Mouse (Mus musculus): ENCODE data around the gene Gimap7.

GRCm38 (mm10) chr6:48727761-48728160, 9.3 kb downstream of the Gimap7 start:
- no peak for TF ChIP-seq CTCF (IDR thresholded peaks at IDR 0.05; ENCODE audit: low read depth)
- TF ChIP-seq EP300 (IDR thresholded peaks at IDR 0.05; ENCODE audit: low read depth), result no peak
